Mouse (Mus musculus): ENCODE results near the gene Mrpl36.

GRCm38 (mm10) chr13:73374612-73375011 is 46.3 kb downstream of the Mrpl36 start:
- TF ChIP-seq CTCF (IDR thresholded peaks at IDR 0.05; ENCODE audit: low read depth, low read length) (no peak), POLR2A (IDR thresholded peaks at IDR 0.05; ENCODE audit: extremely low read depth, insufficient read depth, low read length) (no peak)
